Mouse (Mus musculus) heart, embryonic 11.5 days (tissue): ENCODE measurements around the gene Wfdc3. TPM values are rescaled to one million over a fixed set of nuclear protein-coding genes. Genes with fewer than 3 reads are reported as not detected.

Experiments used
- polyA plus RNA-seq: library from polyadenylated mRNA; unstranded; fragments of >200 nt; fragmentation: Nextera tagmentation; extraction: Ambion mirVana; gene quantifications from 2 replicates; pipeline ENCODE4 v1.2.1, GENCODE M21; 2014

The Wfdc3 gene
- polyA plus RNA-seq, 1 experiment from 2014 or later, result 0.19 TPM

Other genes starting within 250 kb of the Wfdc3 start
- 63.0 and 66.0 TPM in 2 replicates for gene Pigt, start 248.4 kb downstream of the Wfdc3 start, polyA plus RNA-seq
- gene Wfdc2, start 183.5 kb downstream of the Wfdc3 start, polyA plus RNA-seq, result 6.6 and 10.3 TPM in 2 replicates
- gene Spint3, start 172.5 kb downstream of the Wfdc3 start, polyA plus RNA-seq, result not detected in 2 replicates
- not detected in 2 replicates for gene Wfdc6a, start 160.5 kb downstream of the Wfdc3 start, polyA plus RNA-seq
- gene Eppin, start 152.3 kb downstream of the Wfdc3 start, polyA plus RNA-seq, result not detected in 2 replicates
- gene Wfdc6b, start 132.4 kb downstream of the Wfdc3 start, polyA plus RNA-seq, result not detected in 2 replicates
- gene Wfdc8, start 132.3 kb downstream of the Wfdc3 start, polyA plus RNA-seq, result not detected in 2 replicates
- not detected in 2 replicates for gene Wfdc16, start 107.1 kb downstream of the Wfdc3 start, polyA plus RNA-seq
- 0.53 TPM in 1 of 2 replicates, not detected in the other for gene Wfdc10, start 89.9 kb downstream of the Wfdc3 start, polyA plus RNA-seq
- not detected in 2 replicates for gene Wfdc9, start 89.3 kb downstream of the Wfdc3 start, polyA plus RNA-seq
- not detected in 2 replicates for gene Wfdc11, start 71.8 kb downstream of the Wfdc3 start, polyA plus RNA-seq
- not detected in 2 replicates for gene Wfdc13, start 60.8 kb downstream of the Wfdc3 start, polyA plus RNA-seq
- gene Spint4, start 47.4 kb downstream of the Wfdc3 start, polyA plus RNA-seq, result not detected in 2 replicates
- not detected in 2 replicates for gene Spint5, start 30.6 kb downstream of the Wfdc3 start, polyA plus RNA-seq
- gene Dnttip1, start 52 bp upstream of the Wfdc3 start, polyA plus RNA-seq, result 52.6 and 57.3 TPM in 2 replicates
- gene Ube2c, start 24.0 kb upstream of the Wfdc3 start, polyA plus RNA-seq, result 449 and 506 TPM in 2 replicates
- 0.48 and 1.4 TPM in 2 replicates for gene Tnnc2, start 34.0 kb upstream of the Wfdc3 start, polyA plus RNA-seq
- gene Snx21, start 39.9 kb upstream of the Wfdc3 start, polyA plus RNA-seq, result 25.1 and 27.2 TPM in 2 replicates
- gene Acot8, start 59.0 kb upstream of the Wfdc3 start, polyA plus RNA-seq, result 15.1 and 16.8 TPM in 2 replicates
- gene Zswim3, start 59.2 kb upstream of the Wfdc3 start, polyA plus RNA-seq, result 7.2 and 7.4 TPM in 2 replicates
- 11.4 and 11.7 TPM in 2 replicates for gene Zswim1, start 76.8 kb upstream of the Wfdc3 start, polyA plus RNA-seq
- 0.30 TPM in 1 of 2 replicates, not detected in the other for gene Spata25, start 82.6 kb upstream of the Wfdc3 start, polyA plus RNA-seq
- gene Ctsa, start 86.9 kb upstream of the Wfdc3 start, polyA plus RNA-seq, result 143 and 149 TPM in 2 replicates
- gene Neurl2, start 87.5 kb upstream of the Wfdc3 start, polyA plus RNA-seq, result 41.9 and 43.2 TPM in 2 replicates
- gene Pltp, start 111.8 kb upstream of the Wfdc3 start, polyA plus RNA-seq, result 10.4 and 10.8 TPM in 2 replicates
- gene Pcif1, start 133.4 kb upstream of the Wfdc3 start, polyA plus RNA-seq, result 50.1 and 54.8 TPM in 2 replicates
- 8.8 and 8.9 TPM in 2 replicates for gene Zfp335, start 165.8 kb upstream of the Wfdc3 start, polyA plus RNA-seq
- gene Mmp9, start 194.8 kb upstream of the Wfdc3 start, polyA plus RNA-seq, result 0.16 and 0.46 TPM in 2 replicates
- gene Slc12a5, start 214.9 kb upstream of the Wfdc3 start, polyA plus RNA-seq, result 1.0 and 1.6 TPM in 2 replicates